Mouse (Mus musculus) naive thymus-derived CD4-positive, alpha-beta T cell, adult 2 months (primary cell): ENCODE results near the gene Ap1s1.

Source experiments
- DNase-seq: peaks from one replicate; pipeline ENCODE4 v3.0.0-alpha.2; 2011; ENCODE audit warnings: low read depth

Gene Ap1s1

GRCm38 (mm10) chr5:137065454-137065853 lies 19.5 kb upstream of the Ap1s1 start:
- DNase-seq, result no peak

GRCm38 (mm10) chr5:137062601-137063000 lies 16.7 kb upstream of the Ap1s1 start:
- DNase-seq, result no peak

GRCm38 (mm10) chr5:137061809-137062481 lies 16.0 kb upstream of the Ap1s1 start:
- DNase-seq, result peak; percentile 61

GRCm38 (mm10) chr5:137054873-137055272 lies 8.9 kb upstream of the Ap1s1 start:
- no peak for DNase-seq

GRCm38 (mm10) chr5:137054299-137054698 lies 8.4 kb upstream of the Ap1s1 start:
- DNase-seq, result no peak

- no peak for DNase-seq
Observed at GRCm38 (mm10) chr5:137051914-137052505, 6.1 kb upstream of the Ap1s1 start.

- DNase-seq, result no peak
Observed at GRCm38 (mm10) chr5:137051125-137051524, 5.2 kb upstream of the Ap1s1 start.

GRCm38 (mm10) chr5:137046991-137047390 lies 1.1 kb upstream of the Ap1s1 start:
- DNase-seq, result no peak

- DNase-seq, result no peak
Observed at GRCm38 (mm10) chr5:137046324-137046718, 386 bp upstream of the Ap1s1 start.

GRCm38 (mm10) chr5:137043997-137044396 lies 1.9 kb downstream of the Ap1s1 start:
- no peak for DNase-seq

GRCm38 (mm10) chr5:137041442-137041841 lies 4.5 kb downstream of the Ap1s1 start:
- DNase-seq, result no peak

- DNase-seq, result no peak
Observed at GRCm38 (mm10) chr5:137039453-137039852, 6.5 kb downstream of the Ap1s1 start.

- DNase-seq, result no peak
Observed at GRCm38 (mm10) chr5:137036211-137036610, 9.7 kb downstream of the Ap1s1 start.

GRCm38 (mm10) chr5:137032641-137033074 lies 13.3 kb downstream of the Ap1s1 start:
- peak; percentile 91 for DNase-seq

- DNase-seq, result peak; percentile 44
Observed at GRCm38 (mm10) chr5:137032033-137032421, 13.9 kb downstream of the Ap1s1 start.

GRCm38 (mm10) chr5:137031076-137032032 lies 14.6 kb downstream of the Ap1s1 start:
- DNase-seq, result peak; percentile 30

- no peak for DNase-seq
Observed at GRCm38 (mm10) chr5:137030416-137030810, 15.5 kb downstream of the Ap1s1 start.

GRCm38 (mm10) chr5:137029643-137030415 lies 16.1 kb downstream of the Ap1s1 start:
- peak; percentile 94 for DNase-seq

GRCm38 (mm10) chr5:137029273-137029585 lies 16.7 kb downstream of the Ap1s1 start:
- no peak for DNase-seq

GRCm38 (mm10) chr5:137028561-137029272 lies 17.2 kb downstream of the Ap1s1 start:
- peak; percentile 18 for DNase-seq

GRCm38 (mm10) chr5:137026092-137026491 lies 19.8 kb downstream of the Ap1s1 start, which contains the start of gene Vgf:
Gene Vgf, plus strand, starts transcription at chr5:137026392.
- DNase-seq, result no peak
